Mouse (Mus musculus): ENCODE data around the gene Actr1a. TPM values are rescaled to one million over a fixed set of nuclear protein-coding genes. Genes with fewer than 3 reads are reported as not detected.
A peak's percentile ranks its signal among the peaks of the same experiment; 100 is the strongest.

Gene Actr1a
- polyA plus RNA-seq, 1 experiment from 2014 or later = 152 TPM

DNA sequence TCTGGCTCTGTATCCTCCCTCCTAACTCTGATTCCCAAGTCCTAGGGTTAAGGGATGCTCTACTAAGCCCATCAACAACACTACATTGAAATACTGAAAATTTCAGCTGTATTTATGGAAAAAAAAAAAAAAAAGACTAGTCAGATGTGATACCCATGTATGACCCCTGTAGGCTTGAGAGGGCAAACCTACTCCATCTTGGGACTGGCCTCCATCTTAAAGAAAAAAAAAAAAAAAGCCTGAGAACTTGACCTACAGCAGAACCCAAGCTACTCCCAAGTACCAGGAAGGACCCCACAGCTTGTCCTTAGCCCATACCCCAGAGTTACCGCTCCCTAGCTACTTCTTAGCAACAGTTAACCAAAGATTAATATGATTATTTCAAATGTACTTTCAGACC lies 48.4 kb downstream of the Actr1a start:
- Histone ChIP-seq H3K36me3 (no peaks in the 10 kb centered on the region), H3K4me2 (replicated peaks) (no peak overlapping the region), H3K4me3 (no peak overlapping the region), H3K9me3 (no peaks in the 10 kb centered on the region), H3K4me1 (peaks cover 15% of the 10 kb centered on the region), H3K9ac (no peak overlapping the region), H3K27ac (no peak overlapping the region), H3K27me3 (peaks cover 7% of the 10 kb centered on the region; the same call in 1 of the 2 replicates)
- ATAC-seq (ENCODE audit: low FRiP score, low read depth) = no peak
- WGBS = 97% methylated on average over 1 of the region's 1 CpGs

DNA sequence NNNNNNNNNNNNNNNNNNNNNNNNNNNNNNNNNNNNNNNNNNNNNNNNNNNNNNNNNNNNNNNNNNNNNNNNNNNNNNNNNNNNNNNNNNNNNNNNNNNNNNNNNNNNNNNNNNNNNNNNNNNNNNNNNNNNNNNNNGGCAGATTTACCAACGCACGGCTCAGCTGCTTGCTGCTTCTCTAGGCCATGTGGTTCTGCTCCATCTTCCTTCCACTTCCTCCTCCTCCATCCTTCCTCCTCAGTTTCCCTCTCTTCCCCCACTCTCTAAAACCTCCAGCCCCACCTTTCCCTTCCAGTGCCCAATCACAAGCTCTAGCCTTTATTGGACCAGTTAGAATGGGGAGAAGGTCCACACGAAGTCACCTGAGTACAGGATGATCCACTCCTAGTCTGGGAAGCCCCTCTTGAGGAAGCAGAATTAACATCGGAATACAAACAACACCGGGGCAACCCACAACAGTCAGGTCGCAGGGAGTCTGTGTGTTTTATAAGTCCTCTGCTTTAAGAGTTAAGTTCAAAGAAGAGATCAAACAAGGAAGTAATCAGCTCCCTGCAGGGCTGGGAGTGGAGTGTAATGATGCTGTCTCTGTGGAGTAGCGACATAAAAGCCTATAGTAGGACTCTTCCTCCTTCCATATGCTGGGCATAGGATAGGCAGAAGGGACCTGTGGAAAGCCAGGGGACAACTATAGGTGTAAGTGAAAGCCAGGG lies 50.7 kb downstream of the Actr1a start:
- Histone ChIP-seq H3K4me3 (no peak overlapping the region), H3K27ac (no peak overlapping the region), H3K4me1 (peaks cover 11% of the 10 kb centered on the region), H3K27me3 (no peaks in the 10 kb centered on the region; the same call in 1 of the 2 replicates), H3K9me3 (no peaks in the 10 kb centered on the region), H3K9ac (peak overlapping the region; percentile 25; the same call in 1 of the 2 replicates), H3K4me2 (replicated peaks) (no peak overlapping the region), H3K36me3 (no peaks in the 10 kb centered on the region)
- no peak for ATAC-seq (ENCODE audit: low FRiP score, low read depth)
- 9% methylated on average over 7 of the region's 7 CpGs for WGBS

DNA sequence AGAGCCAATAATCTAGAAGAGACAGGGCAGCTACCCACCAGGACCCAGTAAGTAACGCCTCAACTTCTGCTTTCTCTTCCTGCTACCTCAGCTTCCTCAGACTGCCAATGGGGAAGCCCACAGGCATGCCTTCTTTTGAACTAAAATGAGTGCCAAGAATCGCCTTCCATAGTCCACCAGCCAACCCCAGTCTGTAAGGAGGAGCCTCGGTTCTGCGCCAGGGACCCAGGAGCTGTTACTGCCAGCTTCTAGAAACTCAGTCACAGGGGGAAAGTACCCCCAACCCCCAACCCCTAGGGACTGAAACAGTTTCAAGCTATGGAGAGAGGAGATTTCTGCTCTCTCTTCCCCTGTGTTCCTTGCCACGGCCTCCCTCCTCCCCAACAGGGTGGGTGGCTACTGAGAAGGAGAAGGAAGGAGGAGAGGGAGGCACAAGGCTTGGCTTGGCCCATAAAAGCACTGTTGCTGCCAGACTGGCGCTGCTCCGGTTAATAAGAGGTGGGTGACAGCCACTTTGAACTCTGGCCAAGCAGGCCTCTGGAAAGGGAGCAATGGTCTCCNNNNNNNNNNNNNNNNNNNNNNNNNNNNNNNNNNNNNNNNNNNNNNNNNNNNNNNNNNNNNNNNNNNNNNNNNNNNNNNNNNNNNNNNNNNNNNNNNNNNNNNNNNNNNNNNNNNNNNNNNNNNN lies 56.1 kb downstream of the Actr1a start:
- H3K9me3 ChIP-seq = no peaks in the 10 kb centered on the region
- no peaks in the 10 kb centered on the region for H3K36me3 ChIP-seq
- H3K27me3 ChIP-seq = no peaks in the 10 kb centered on the region
- peak overlapping the region; percentile 81; the same call in 1 of the 2 replicates for H3K4me2 ChIP-seq (replicated peaks)
- ATAC-seq (ENCODE audit: low FRiP score, low read depth) = no peak
- peaks cover 22% of the 10 kb centered on the region for H3K4me1 ChIP-seq
- 65% methylated on average over 7 of the region's 7 CpGs for WGBS
- no peak overlapping the region for H3K9ac ChIP-seq
- H3K27ac ChIP-seq = peak overlapping the region; percentile 40; the same call in 1 of the 2 replicates
- no peak overlapping the region for H3K4me3 ChIP-seq

DNA sequence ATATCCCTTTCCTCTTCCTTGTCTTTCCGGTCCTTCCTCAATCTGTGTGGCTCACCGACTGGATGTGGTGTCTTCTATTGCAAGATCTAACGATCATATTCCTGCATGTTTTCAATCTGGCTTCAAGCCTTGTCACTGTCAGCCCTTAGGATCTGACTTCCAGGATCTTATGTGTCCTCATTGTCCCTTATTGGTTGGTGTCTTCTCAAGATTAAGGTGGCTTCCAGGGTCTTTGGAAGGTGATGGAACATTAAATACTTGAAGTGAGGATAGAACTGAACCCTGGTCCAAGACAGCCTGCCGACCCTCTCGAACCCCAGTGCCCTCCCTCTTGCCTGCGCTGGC lies 56.6 kb downstream of the Actr1a start:
- 52% methylated on average over 6 of the region's 6 CpGs for WGBS
- no peak; the same call in 1 of the 2 replicates for ATAC-seq (ENCODE audit: low FRiP score, low read depth)
- Histone ChIP-seq H3K9me3 (no peaks in the 10 kb centered on the region), H3K36me3 (no peaks in the 10 kb centered on the region), H3K4me3 (peak overlapping the region; percentile 81), H3K4me2 (replicated peaks) (peak overlapping the region; percentile 81), H3K4me1 (peaks cover 22% of the 10 kb centered on the region), H3K9ac (no peak overlapping the region), H3K27ac (no peak overlapping the region), H3K27me3 (no peaks in the 10 kb centered on the region)

DNA sequence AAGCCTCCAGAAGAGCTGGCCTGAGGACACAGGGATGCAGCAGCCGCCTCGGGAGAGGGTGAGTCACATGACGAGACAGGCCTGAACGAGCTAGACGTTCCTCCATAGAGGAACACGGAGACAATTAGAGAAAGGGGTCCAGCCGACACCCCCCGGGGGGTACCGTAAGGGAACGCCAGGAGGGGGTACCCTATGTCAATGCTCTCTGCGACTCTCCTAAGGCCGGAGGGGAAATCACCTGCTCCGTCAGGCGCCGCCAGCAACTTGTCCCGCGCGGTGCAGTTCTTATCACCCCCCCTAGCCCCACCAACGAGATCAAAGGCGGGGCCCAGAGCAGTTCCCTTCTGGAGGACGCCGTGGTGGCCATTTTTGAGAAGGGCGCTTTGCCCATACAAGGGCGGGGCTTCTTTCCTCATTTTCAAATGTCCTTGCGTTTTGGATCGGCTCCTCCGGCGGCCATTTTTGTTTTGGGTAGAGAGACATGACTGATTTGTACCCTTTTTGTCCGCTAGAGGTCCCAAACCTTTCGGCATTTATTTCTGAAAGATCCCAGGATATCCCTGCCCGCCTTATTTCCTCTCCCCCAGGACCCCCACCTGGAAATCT lies 57.1 kb downstream of the Actr1a start, which contains the start of gene Cuedc2:
Cuedc2 (minus strand) TSS at position 372 of the 606 bp plus-strand sequence.
- peak within 1 kb of the TSS; percentile 81 for H3K4me2 ChIP-seq (replicated peaks)
- no peaks in the 10 kb centered on the region for H3K36me3 ChIP-seq
- H3K27me3 ChIP-seq = no peaks in the 10 kb centered on the region
- H3K4me1 ChIP-seq = peaks cover 22% of the 10 kb centered on the region
- peak within 1 kb of the TSS; percentile 81 for H3K4me3 ChIP-seq
- H3K27ac ChIP-seq = peak within 1 kb of the TSS; percentile 40; the same call in 1 of the 2 replicates
- WGBS = under 1% methylated on average over 31 of the region's 31 CpGs
- ATAC-seq (ENCODE audit: low FRiP score, low read depth) = peak; percentile 89
- H3K9ac ChIP-seq = peak within 1 kb of the TSS; percentile 84
- no peaks in the 10 kb centered on the region for H3K9me3 ChIP-seq

DNA sequence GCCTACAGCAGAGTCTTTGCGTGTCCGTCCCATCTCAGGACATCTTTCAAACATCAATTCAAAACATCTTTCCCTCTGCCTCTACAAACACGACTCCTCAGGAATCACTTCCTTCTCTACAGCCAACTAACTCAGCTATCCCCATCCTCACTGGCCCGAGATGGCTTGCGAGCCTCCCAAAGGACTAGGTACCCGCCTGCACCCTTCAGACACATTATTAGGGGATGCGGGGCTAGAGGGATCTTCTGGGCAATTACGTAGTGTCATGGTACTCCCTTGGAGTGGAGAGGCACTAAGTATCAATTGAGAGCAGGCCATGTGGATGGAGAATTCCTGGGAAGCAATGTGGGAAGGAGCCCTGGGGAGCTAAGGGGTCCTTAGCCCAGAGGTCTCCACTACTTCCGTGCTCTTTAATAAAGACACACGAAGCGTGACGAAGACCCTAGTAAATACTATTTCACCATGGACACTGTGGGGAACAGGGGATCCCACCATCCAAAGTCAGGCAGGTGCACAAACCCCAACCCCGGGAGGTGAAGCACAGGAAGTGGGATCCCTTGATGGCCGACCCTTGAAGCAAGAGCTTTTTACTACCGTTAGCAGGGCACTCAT lies 57.7 kb downstream of the Actr1a start:
- WGBS = 38% methylated on average over 15 of the region's 15 CpGs
- no peaks in the 10 kb centered on the region for H3K9me3 ChIP-seq
- peak overlapping the region; percentile 84 for H3K9ac ChIP-seq
- ATAC-seq (ENCODE audit: low FRiP score, low read depth) = no peak
- no peaks in the 10 kb centered on the region for H3K27me3 ChIP-seq
- no peaks in the 10 kb centered on the region for H3K36me3 ChIP-seq
- no peak overlapping the region for H3K27ac ChIP-seq
- H3K4me3 ChIP-seq = peak overlapping the region; percentile 81
- H3K4me1 ChIP-seq = peaks cover 22% of the 10 kb centered on the region
- peak overlapping the region; percentile 81 for H3K4me2 ChIP-seq (replicated peaks)

DNA sequence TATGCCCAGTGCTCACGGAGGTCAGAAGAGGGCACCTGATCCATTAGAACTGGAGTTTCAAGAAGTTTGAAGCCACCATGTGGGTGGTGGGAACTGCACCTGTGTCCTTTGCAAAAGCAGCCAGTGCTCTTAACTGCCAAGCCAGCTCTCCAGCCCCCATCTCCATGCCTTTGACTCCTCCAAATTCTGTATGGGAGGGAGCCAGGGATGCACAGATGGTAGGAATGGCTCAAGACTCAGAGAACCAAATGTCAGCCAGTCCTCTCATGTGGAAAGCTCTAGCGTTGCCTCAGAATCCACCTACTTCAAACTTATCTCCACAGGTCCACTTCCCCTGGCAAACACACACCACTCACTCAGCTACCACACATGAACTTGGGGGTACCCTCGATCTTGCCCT lies 61.6 kb downstream of the Actr1a start:
- Histone ChIP-seq H3K9me3 (no peaks in the 10 kb centered on the region), H3K27ac (no peak overlapping the region), H3K36me3 (peaks cover 21% of the 10 kb centered on the region), H3K4me2 (replicated peaks) (no peak overlapping the region), H3K4me3 (no peak overlapping the region), H3K27me3 (peaks cover 10% of the 10 kb centered on the region), H3K4me1 (peaks cover 27% of the 10 kb centered on the region), H3K9ac (no peak overlapping the region)
- no peak for ATAC-seq (ENCODE audit: low FRiP score, low read depth)
- 91% methylated on average over 3 of the region's 3 CpGs for WGBS

DNA sequence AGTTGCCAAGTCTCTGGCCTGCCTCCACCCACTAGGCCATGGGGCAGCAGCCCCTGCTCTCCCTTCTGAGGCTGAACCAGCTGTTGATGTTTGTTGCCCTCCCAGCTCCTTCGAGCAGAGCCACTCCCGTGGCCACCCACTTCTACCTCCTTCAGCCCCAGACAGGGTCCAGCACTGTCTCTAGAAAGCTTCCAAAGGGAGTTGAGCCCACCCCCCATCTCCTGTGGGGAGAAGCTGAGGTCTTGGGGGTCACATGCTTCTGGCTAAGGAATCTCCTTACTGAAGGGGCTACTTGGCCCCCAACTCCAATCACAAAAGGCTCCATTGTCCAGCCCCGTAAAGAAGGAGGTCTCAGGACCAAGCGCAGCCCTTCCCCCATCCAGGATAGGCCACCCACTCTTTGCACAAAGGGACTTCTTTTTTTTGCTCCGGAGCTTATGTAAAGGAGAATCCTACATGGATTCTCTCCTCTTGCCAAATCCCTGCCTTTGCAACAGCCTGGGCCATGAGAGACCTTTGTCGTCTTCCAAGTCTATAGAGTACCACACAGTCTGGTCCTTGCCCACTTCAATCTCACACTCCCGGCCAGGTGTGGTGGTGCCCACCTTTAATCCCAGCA lies 62.7 kb downstream of the Actr1a start:
- no peak for ATAC-seq (ENCODE audit: low FRiP score, low read depth)
- no peak overlapping the region for H3K27ac ChIP-seq
- H3K9ac ChIP-seq = no peak overlapping the region
- WGBS = 74% methylated on average over 7 of the region's 7 CpGs
- peaks cover 21% of the 10 kb centered on the region for H3K36me3 ChIP-seq
- no peaks in the 10 kb centered on the region for H3K9me3 ChIP-seq
- no peak overlapping the region for H3K4me2 ChIP-seq (replicated peaks)
- peaks cover 25% of the 10 kb centered on the region for H3K4me1 ChIP-seq
- no peak overlapping the region for H3K4me3 ChIP-seq
- peaks cover 10% of the 10 kb centered on the region for H3K27me3 ChIP-seq

DNA sequence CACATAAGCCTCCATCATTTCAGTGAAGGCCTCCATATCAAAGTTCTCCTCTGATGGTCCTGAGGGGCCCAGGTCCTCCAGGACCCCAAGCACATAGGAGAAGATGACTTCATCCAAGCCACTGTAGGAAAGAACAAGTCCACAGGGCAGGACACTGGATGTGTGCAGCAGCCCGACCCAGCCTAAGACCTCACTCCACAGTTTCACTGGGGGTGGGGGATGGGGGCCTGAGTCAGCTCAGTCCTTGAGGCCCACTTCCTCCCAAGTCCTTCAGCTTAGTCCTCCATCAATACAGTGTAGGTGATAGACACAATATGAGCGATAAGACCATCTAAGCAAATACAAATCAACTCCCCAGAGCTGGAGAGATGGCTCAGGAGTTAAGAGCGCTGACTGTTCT lies 63.6 kb downstream of the Actr1a start:
- no peak for ATAC-seq (ENCODE audit: low FRiP score, low read depth)
- no peak overlapping the region for H3K4me3 ChIP-seq
- H3K9me3 ChIP-seq = no peaks in the 10 kb centered on the region
- peaks cover 25% of the 10 kb centered on the region for H3K4me1 ChIP-seq
- peaks cover 21% of the 10 kb centered on the region for H3K36me3 ChIP-seq
- peaks cover 18% of the 10 kb centered on the region for H3K27me3 ChIP-seq
- H3K27ac ChIP-seq = no peak overlapping the region
- 87% methylated on average over 3 of the region's 3 CpGs for WGBS
- no peak overlapping the region for H3K9ac ChIP-seq
- no peak overlapping the region for H3K4me2 ChIP-seq (replicated peaks)

DNA sequence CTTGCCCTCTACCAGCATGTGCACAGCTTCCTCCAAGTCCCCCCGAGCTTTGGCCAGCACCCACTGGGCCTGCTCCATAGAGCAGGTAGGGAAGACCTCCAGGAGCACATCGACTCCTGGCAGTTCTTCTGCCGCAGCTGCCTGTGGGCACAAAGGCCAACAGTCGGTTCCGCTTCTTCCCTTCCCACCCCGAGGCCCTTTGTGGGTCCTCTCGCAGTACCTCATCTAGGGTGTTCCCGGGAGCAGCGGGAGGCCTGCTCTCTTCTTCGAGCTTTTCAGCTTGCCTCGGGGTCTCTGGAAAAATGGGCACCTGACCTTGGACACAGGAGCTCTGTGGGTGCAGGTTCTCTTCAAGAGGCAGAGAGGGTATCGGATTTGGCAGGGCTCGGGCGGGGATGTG lies 64.2 kb downstream of the Actr1a start:
- no peak overlapping the region for H3K9ac ChIP-seq
- ATAC-seq (ENCODE audit: low FRiP score, low read depth) = no peak
- peaks cover 21% of the 10 kb centered on the region for H3K36me3 ChIP-seq
- H3K27me3 ChIP-seq = peaks cover 24% of the 10 kb centered on the region
- H3K4me3 ChIP-seq = no peak overlapping the region
- H3K4me2 ChIP-seq (replicated peaks) = no peak overlapping the region
- H3K27ac ChIP-seq = no peak overlapping the region
- WGBS = 88% methylated on average over 14 of the region's 14 CpGs
- H3K4me1 ChIP-seq = peaks cover 32% of the 10 kb centered on the region
- no peaks in the 10 kb centered on the region for H3K9me3 ChIP-seq

DNA sequence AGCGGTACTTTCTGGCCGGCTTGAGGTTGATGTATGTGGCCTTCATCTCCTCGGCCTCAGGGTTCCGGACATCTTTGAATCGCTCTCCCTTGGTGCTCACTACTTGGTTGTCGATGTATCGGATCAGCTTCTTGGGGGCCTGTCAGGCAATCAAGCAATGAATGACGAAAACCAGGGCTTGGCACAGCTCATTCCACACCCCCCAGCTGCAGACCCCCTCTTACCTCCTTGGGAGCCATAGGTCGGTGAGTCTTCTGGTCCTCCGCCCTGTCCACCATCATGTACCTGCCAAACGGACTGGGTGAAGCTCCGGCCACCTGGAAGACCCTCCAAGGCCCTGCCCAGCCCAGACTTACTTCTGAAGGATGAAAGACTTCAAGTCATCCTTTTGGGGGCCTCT lies 64.9 kb downstream of the Actr1a start:
- H3K9ac ChIP-seq = no peak overlapping the region

More for the DNA sequence above, 64.9 kb downstream of the Actr1a start:
- peaks cover 32% of the 10 kb centered on the region for H3K4me1 ChIP-seq
- 91% methylated on average over 12 of the region's 12 CpGs for WGBS
- peaks cover 30% of the 10 kb centered on the region for H3K27me3 ChIP-seq
- no peak overlapping the region for H3K4me2 ChIP-seq (replicated peaks)
- H3K9me3 ChIP-seq = no peaks in the 10 kb centered on the region
- no peak overlapping the region for H3K27ac ChIP-seq
- ATAC-seq (ENCODE audit: low FRiP score, low read depth) = no peak
- H3K36me3 ChIP-seq = peaks cover 21% of the 10 kb centered on the region
- H3K4me3 ChIP-seq = no peak overlapping the region
